Mouse (Mus musculus) spleen, adult 2 months (tissue): ENCODE measurements around the gene Fry.

Source experiments
- CTCF ChIP-seq: fragments of 200-500 bp; IDR thresholded peaks from 2 replicates; pipeline ENCODE4 v1.5.1; 2011; ENCODE audit warnings: mild to moderate bottlenecking, inconsistent platforms; ENCODE audit not compliant: insufficient read depth, insufficient read length, insufficient replicate concordance; ENCODE audit errors: extremely low read depth
- POLR2A ChIP-seq: fragments of 200-500 bp; IDR thresholded peaks from 2 replicates; pipeline ENCODE4 v1.6.1; 2011; ENCODE audit warnings: low read depth, low read length, inconsistent platforms

DNA sequence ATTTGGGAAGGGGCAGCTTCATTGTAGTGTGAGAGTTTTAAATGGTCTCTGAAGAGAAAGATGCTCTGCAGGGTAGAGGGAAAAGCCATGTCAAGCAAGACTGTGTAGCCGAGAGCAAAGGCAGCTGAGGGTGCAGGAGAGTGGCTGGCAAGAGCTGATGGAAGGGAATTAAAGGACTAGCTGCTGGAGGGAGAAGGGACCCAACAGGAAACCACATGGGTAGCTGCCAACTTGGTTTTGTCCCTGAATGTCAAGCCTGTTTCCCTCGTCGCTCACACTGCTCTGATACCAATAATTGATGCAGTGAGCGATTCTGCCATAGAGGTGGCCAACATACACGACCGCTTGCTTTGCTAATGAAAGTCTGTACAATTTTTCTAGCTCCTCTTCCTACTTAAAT is 160.9 kb downstream of the Fry start:
- no peak for TF ChIP-seq CTCF
- TF ChIP-seq POLR2A = no peak
